Mouse (Mus musculus) embryo, embryonic 9.5 days (tissue): ENCODE results near the gene Cish.

Source experiments
- DNase-seq: peaks from one replicate; pipeline ENCODE4 v3.0.0-alpha.2; 2017; ENCODE audit errors: extremely low spot score

Cish gene

GRCm38 (mm10) chr9:107277603-107278002 lies 18.2 kb upstream of the Cish start:
- no peak for DNase-seq

- DNase-seq, result no peak
Observed at GRCm38 (mm10) chr9:107278126-107278525, 17.7 kb upstream of the Cish start.

- DNase-seq, result no peak
Observed at GRCm38 (mm10) chr9:107278527-107279377, 17.1 kb upstream of the Cish start.

- peak; percentile 52 for DNase-seq
Observed at GRCm38 (mm10) chr9:107279378-107280321, 16.2 kb upstream of the Cish start.

GRCm38 (mm10) chr9:107280322-107281027 lies 15.4 kb upstream of the Cish start:
- DNase-seq, result no peak

GRCm38 (mm10) chr9:107281241-107281987 lies 14.4 kb upstream of the Cish start:
- no peak for DNase-seq

- no peak for DNase-seq
Observed at GRCm38 (mm10) chr9:107282951-107283350, 12.9 kb upstream of the Cish start.

GRCm38 (mm10) chr9:107285009-107285408 lies 10.8 kb upstream of the Cish start:
- no peak for DNase-seq

GRCm38 (mm10) chr9:107287294-107287693 lies 8.5 kb upstream of the Cish start:
- DNase-seq, result no peak

GRCm38 (mm10) chr9:107288105-107288650 lies 7.6 kb upstream of the Cish start:
- DNase-seq, result no peak

- DNase-seq, result no peak
Observed at GRCm38 (mm10) chr9:107288711-107289110, 7.1 kb upstream of the Cish start.

GRCm38 (mm10) chr9:107289211-107290076 lies 6.4 kb upstream of the Cish start, which contains the start of gene Mapkapk3:
Gene Mapkapk3 (minus strand): TSS chr9:107289877.
- peak; percentile 84 for DNase-seq

- peak; percentile 81 for DNase-seq
Observed at GRCm38 (mm10) chr9:107290897-107291296, 4.9 kb upstream of the Cish start.

- peak; percentile 70 for DNase-seq
Observed at GRCm38 (mm10) chr9:107294249-107294648, 1.6 kb upstream of the Cish start.

GRCm38 (mm10) chr9:107295616-107296015 lies 210 bp upstream of the Cish start:
- DNase-seq, result no peak

GRCm38 (mm10) chr9:107296041-107296440 lies 215 bp downstream of the Cish start:
- DNase-seq, result no peak

GRCm38 (mm10) chr9:107296501-107296965 lies 707 bp downstream of the Cish start:
- peak; percentile 93 for DNase-seq

GRCm38 (mm10) chr9:107297059-107297458 lies 1.2 kb downstream of the Cish start:
- DNase-seq, result no peak

- no peak for DNase-seq
Observed at GRCm38 (mm10) chr9:107297658-107298057, 1.8 kb downstream of the Cish start.
